Mouse (Mus musculus) adrenal gland, postnatal 10 days (tissue): ENCODE data around the gene Trim30a. TPM values are rescaled to one million over a fixed set of nuclear protein-coding genes. Genes with fewer than 3 reads are reported as not detected.
"Not testable (repeated sequence)": the region's sequence is repeated elsewhere in the genome, so short reads cannot be mapped to it uniquely, and the experiment has no call there.

ENCODE experiments used
- DNase-seq: peaks from one replicate; pipeline ENCODE4 v3.0.0; 2021; ENCODE audit warnings: mixed read lengths
- long read RNA-seq, 2 experiments: library from polyadenylated mRNA; stranded (forward); transcript quantifications; one replicate each; pipeline ENCODE4 v2.0.0; 2021
- total RNA-seq, 2 experiments: library from RNA; stranded (reverse); gene quantifications; 2 replicates each; pipeline ENCODE4 v1.2.3; 2021

Gene Trim30a
- total RNA-seq: 1 to 10 TPM; 4.2 TPM
- long read RNA-seq, experiment 1: 0 reads
- long read RNA-seq, experiment 2, partial matches to known transcripts: 0 of 1 reads
- long read RNA-seq, experiment 2, other reads (novel, unspliced or antisense): 1 of 1 reads

- DNase-seq: no peak
Measured at GRCm38 (mm10) chr7:104465065-104465744, at the start of gene Trim30a. Trim30a (minus strand) TSS chr7:104465193.

- peak; percentile 4 for DNase-seq
Measured at GRCm38 (mm10) chr7:104507421-104508065, 42.5 kb upstream of the Trim30a start, which contains the start of gene Trim30d. Trim30d (minus strand) TSS chr7:104507849.

DNA sequence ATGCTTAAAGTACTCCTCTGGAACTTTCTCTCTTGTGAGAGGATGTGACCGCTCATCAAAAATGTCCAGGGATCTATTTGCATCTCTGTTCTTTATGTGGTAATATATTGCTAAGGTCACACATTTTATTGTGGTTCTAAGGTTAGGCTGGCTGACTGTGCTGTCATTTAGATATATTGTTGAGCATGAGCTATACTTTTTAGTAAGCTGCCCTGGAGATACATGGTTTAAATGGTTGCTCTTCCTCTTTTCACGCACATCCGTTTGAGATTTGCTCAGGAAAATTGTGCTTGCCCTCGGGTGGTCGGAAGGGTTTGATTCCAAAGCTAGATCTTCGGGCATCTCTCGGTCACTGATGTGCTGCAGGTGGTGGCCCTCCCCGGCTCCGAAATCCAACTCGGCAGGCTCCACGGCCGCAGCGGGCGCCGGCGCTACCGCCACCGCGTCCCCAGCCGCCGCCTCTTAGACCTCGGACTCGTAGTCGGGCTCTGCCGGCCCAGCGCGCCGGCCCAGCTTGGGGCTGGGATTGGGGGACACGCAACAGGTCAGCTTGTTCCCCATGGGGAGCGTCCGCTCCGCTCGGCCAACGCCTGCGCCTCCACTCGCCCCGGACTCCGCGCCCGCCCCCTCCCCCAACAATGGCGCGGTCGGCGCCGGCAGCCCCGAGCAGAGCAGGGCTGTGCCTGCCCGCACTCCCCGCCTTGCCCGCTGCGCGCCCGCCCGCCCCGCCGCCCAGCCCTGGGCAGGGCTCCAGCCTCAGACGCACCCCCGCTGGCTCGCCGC, 36.8 kb upstream of the Trim30a start:
- DNase-seq: peak; percentile 67

GRCm38 (mm10) chr7:104501186-104501585, 36.2 kb upstream of the Trim30a start:
- not testable (repeated sequence) for DNase-seq

GRCm38 (mm10) chr7:104499464-104499863, 34.5 kb upstream of the Trim30a start:
- not testable (repeated sequence) for DNase-seq

DNA sequence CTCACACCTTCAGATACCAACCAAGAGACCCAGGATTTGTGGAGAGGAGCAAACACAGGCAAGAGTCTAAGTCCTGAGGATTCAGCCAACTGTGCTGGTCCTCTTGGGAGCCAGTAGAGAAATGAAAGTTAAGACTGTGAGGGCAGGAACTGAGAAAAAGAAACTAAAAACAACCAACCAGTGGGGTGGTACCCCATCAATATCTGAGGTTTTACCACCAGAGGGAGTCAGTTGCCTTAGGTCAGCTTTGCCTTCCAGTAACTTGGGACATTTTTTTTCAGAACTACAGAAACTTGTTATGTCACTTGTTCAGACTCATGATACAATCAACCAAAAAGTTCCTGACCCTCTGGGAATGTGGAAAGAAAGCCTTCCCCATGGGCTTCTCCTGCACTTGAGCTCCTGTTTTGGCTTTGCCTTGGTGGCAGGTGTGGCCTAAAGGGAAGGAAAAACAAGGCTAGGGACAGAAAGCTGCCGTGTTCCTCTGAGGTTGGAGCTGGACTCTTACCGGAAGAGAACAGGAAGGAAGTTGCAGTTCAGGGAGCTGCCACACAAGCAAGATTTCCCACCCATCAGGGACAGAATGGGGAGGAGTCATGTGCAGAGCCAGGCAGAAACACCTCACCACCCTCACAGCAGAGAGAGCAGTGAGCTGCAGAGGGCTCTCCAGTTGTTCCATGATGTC, 18.9 kb downstream of the Trim30a start:
- DNase-seq: peak; percentile 15

DNA sequence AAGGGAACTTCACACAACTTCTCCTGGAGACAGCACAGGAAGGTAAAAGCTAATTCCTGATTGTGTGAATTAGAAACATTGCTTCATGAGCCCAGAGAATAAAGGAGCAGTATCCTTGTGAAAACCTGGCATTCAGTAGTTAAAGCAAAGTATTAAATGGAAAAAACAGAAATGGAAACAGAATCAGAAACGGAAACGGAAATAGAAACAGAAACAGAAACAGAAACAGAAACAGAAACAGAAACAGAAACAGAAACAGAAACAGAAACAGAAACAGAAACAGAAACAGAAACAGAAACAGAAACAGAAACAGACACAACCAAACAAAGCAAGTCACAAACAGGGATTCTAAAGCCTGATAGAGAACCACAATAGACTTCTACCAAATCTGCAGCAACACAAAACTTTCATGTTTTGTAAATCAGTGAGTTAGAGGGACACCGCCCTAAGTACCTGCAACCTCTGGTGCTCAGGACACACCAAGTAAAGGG, 60.5 kb downstream of the Trim30a start:
- DNase-seq: no peak

- DNase-seq: no peak
Measured at GRCm38 (mm10) chr7:104401140-104401539, 63.9 kb downstream of the Trim30a start.

GRCm38 (mm10) chr7:104400698-104401097, 64.3 kb downstream of the Trim30a start, which contains the start of gene Trim30c:
Trim30c (minus strand) TSS chr7:104400837.
- DNase-seq: no peak

GRCm38 (mm10) chr7:104398492-104398891, 66.5 kb downstream of the Trim30a start:
- no peak for DNase-seq

DNA sequence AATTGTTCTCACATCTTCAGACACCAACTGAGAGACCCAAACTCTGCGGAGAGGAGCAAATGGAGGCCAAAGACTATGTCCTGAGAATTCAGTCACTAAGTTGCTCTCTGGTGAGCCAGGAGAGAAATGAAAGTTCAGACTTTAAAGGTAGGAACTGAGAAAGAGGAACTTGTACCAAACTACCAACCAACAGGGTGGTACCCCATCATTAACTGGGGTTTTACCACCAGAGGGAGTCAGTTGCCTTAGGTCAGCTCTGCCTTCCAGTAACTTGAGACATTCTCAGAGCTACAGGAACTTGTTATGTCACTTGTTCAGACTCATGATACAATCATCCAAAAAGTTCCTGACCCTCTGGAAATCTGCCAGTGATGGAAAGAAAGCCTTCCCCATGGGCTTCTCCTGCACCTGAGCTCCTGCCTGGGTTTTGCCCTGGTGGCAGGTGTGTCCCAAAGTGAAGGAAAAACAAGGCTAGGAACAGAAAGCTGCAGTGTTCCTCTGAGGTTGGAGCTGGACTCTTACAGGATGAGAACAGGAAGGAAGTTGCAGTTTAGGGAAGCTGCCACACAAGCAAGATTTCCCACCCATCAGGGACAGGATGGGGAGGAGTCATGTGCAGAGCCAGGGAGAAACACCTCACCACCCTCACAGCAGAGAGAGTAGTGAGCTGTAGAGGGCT, 95.1 kb downstream of the Trim30a start, which contains the start of gene Trim30b:
Gene Trim30b, minus strand, starts transcription at position 149 of the 679 bp plus-strand sequence.
- DNase-seq: no peak

- no peak for DNase-seq
Measured at GRCm38 (mm10) chr7:104366339-104366738, 98.7 kb downstream of the Trim30a start.

Other genes starting within 250 kb of the Trim30a start
- gene Trim6, start 246.4 kb downstream of the Trim30a start, total RNA-seq: 1 to 10 TPM in 1 of 2 experiments, under 1 TPM in 1; 0.33 to 1.7 TPM
- 1 to 10 TPM; 5.4 to 8.3 TPM for gene Trim34a, start 220.7 kb downstream of the Trim30a start, total RNA-seq
- gene Trim5, start 177.1 kb downstream of the Trim30a start, total RNA-seq: 1 to 10 TPM; 3.7 to 4.5 TPM
- gene Trim12a, start 149.7 kb downstream of the Trim30a start, total RNA-seq: 10 to 100 TPM in 1 of 2 experiments, 1 to 10 TPM in 1; 7.2 to 15.9 TPM
- under 1 TPM; 0.21 to 0.69 TPM for gene Trim34b, start 135.7 kb downstream of the Trim30a start, total RNA-seq
- gene Trim12c, start 111.8 kb downstream of the Trim30a start, total RNA-seq: 10 to 100 TPM in 1 of 2 experiments, 1 to 10 TPM in 1; 7.1 to 11.7 TPM
- under 1 TPM; 0.21 to 0.39 TPM for gene Trim30b, start 95.3 kb downstream of the Trim30a start, total RNA-seq
- under 1 TPM in 1 of 2 experiments, not detected in 1; 0.18 TPM for gene Trim30c, start 64.4 kb downstream of the Trim30a start, total RNA-seq
- gene Trim30d, start 42.7 kb upstream of the Trim30a start, total RNA-seq: 1 to 10 TPM; 3.3 to 5.3 TPM
- gene Olfr651, start 84.9 kb upstream of the Trim30a start, total RNA-seq: not detected
- gene Olfr652, start 95.7 kb upstream of the Trim30a start, total RNA-seq: not detected
- gene Olfr653, start 112.1 kb upstream of the Trim30a start, total RNA-seq: not detected
- not detected for gene Olfr654, start 121.8 kb upstream of the Trim30a start, total RNA-seq
- not detected for gene Olfr655, start 136.6 kb upstream of the Trim30a start, total RNA-seq
- gene Olfr656, start 148.8 kb upstream of the Trim30a start, total RNA-seq: under 1 TPM in 1 of 2 experiments, not detected in 1; 0.06 TPM
- not detected for gene Olfr657, start 159.6 kb upstream of the Trim30a start, total RNA-seq
- not detected for gene Olfr658, start 182.1 kb upstream of the Trim30a start, total RNA-seq
- not detected for gene Olfr659, start 201.6 kb upstream of the Trim30a start, total RNA-seq
- not detected for gene Olfr661, start 221.3 kb upstream of the Trim30a start, total RNA-seq